Mouse (Mus musculus): ENCODE measurements around the gene Gpr3. TPM values are rescaled to one million over a fixed set of nuclear protein-coding genes. Genes with fewer than 3 reads are reported as not detected.

The Gpr3 gene
- polyA plus RNA-seq, 1 experiment = 0.40 TPM

- H3K4me2 ChIP-seq (ENCODE audit: low read depth) = no peak overlapping the region
- no peaks in the 10 kb centered on the region for H3K27me3 ChIP-seq (ENCODE audit: control insufficient read depth, insufficient read depth, insufficient read length)
- no peak for TF ChIP-seq TCF3 (IDR thresholded peaks at IDR 0.05; ENCODE audit: insufficient read length, low read depth)
- TF ChIP-seq SRF (IDR thresholded peaks at IDR 0.05; ENCODE audit: control insufficient read depth, insufficient read length, low read depth) = no peak
- no peak for TF ChIP-seq POLR2AphosphoS2 (IDR thresholded peaks at IDR 0.05; ENCODE audit: insufficient read length, low read depth)
- TF ChIP-seq MYOG (IDR thresholded peaks at IDR 0.05; ENCODE audit: control insufficient read depth in 1 of 3, insufficient read depth in 1 of 3, insufficient read length in 2 of 3, low read depth in 2 of 3) = no peak
- TF ChIP-seq E2F4 (IDR thresholded peaks at IDR 0.05; ENCODE audit: insufficient read depth) = no peak
- TF ChIP-seq POLR2A (IDR thresholded peaks at IDR 0.05; ENCODE audit: insufficient read length, low read depth) = no peak
- H3K79me2 ChIP-seq (ENCODE audit: control insufficient read depth, insufficient read depth) = no peaks in the 10 kb centered on the region
- H3K36me3 ChIP-seq (ENCODE audit: control insufficient read depth, insufficient read depth) = no peaks in the 10 kb centered on the region
- H3ac ChIP-seq (ENCODE audit: control insufficient read depth, insufficient read length) = no peak overlapping the region
- no peak overlapping the region for H3K4me3 ChIP-seq
Measured at GRCm38 (mm10) chr4:133237911-133238310, 25.6 kb upstream of the Gpr3 start.

- no peak overlapping the region for H3ac ChIP-seq (ENCODE audit: control insufficient read depth, insufficient read length)
- H3K4me3 ChIP-seq = no peak overlapping the region
- H3K4me2 ChIP-seq (ENCODE audit: low read depth) = no peak overlapping the region
- no peaks in the 10 kb centered on the region for H3K36me3 ChIP-seq (ENCODE audit: control insufficient read depth, insufficient read depth)
- no peaks in the 10 kb centered on the region for H3K27me3 ChIP-seq (ENCODE audit: control insufficient read depth, insufficient read depth, insufficient read length)
- TF ChIP-seq MAX (IDR thresholded peaks at IDR 0.05; ENCODE audit: low read depth) (no peak), TCF3 (IDR thresholded peaks at IDR 0.05; ENCODE audit: insufficient read length, low read depth) (no peak), E2F4 (IDR thresholded peaks at IDR 0.05; ENCODE audit: insufficient read depth) (no peak), SRF (IDR thresholded peaks at IDR 0.05; ENCODE audit: control insufficient read depth, insufficient read length, low read depth) (no peak)
- H3K79me2 ChIP-seq (ENCODE audit: control insufficient read depth, insufficient read depth) = no peaks in the 10 kb centered on the region
Measured at GRCm38 (mm10) chr4:133235415-133235814, 23.1 kb upstream of the Gpr3 start.

- H3ac ChIP-seq (ENCODE audit: control insufficient read depth, insufficient read length) = no peak overlapping the region
- no peak overlapping the region for H3K4me2 ChIP-seq (ENCODE audit: low read depth)
- TF ChIP-seq REST (IDR thresholded peaks at IDR 0.05; ENCODE audit: insufficient read depth, insufficient read length) (no peak), TCF12 (IDR thresholded peaks at IDR 0.05; ENCODE audit: insufficient read depth, poor library complexity, severe bottlenecking) (no peak), TCF3 (IDR thresholded peaks at IDR 0.05; ENCODE audit: insufficient read length, low read depth) (no peak), MYOD1 (IDR thresholded peaks at IDR 0.05; ENCODE audit: control insufficient read depth in 1 of 3, insufficient read length in 2 of 3, low read depth in 2 of 3) (no peak), USF1 (IDR thresholded peaks at IDR 0.05; ENCODE audit: low read depth) (no peak)
- no peak overlapping the region for H3K4me3 ChIP-seq
- H3K27me3 ChIP-seq (ENCODE audit: control insufficient read depth, insufficient read depth, insufficient read length) = no peaks in the 10 kb centered on the region
- H3K36me3 ChIP-seq (ENCODE audit: control insufficient read depth, insufficient read depth) = no peaks in the 10 kb centered on the region
- H3K79me2 ChIP-seq (ENCODE audit: control insufficient read depth, insufficient read depth) = no peaks in the 10 kb centered on the region
Measured at GRCm38 (mm10) chr4:133234771-133235170, 22.4 kb upstream of the Gpr3 start.

- no peak overlapping the region for H3K4me3 ChIP-seq
- no peaks in the 10 kb centered on the region for H3K36me3 ChIP-seq (ENCODE audit: control insufficient read depth, insufficient read depth)
- H3K79me2 ChIP-seq (ENCODE audit: control insufficient read depth, insufficient read depth) = no peaks in the 10 kb centered on the region
- H3K27me3 ChIP-seq (ENCODE audit: control insufficient read depth, insufficient read depth, insufficient read length) = no peaks in the 10 kb centered on the region
- TF ChIP-seq MYOG (IDR thresholded peaks at IDR 0.05; ENCODE audit: control insufficient read depth in 1 of 3, insufficient read depth in 1 of 3, insufficient read length in 2 of 3, low read depth in 2 of 3) (no peak), USF1 (IDR thresholded peaks at IDR 0.05; ENCODE audit: low read depth) (no peak), POLR2AphosphoS2 (IDR thresholded peaks at IDR 0.05; ENCODE audit: insufficient read length, low read depth) (no peak), MYOD1 (IDR thresholded peaks at IDR 0.05; ENCODE audit: control insufficient read depth in 1 of 3, insufficient read length in 2 of 3, low read depth in 2 of 3) (no peak), TCF12 (IDR thresholded peaks at IDR 0.05; ENCODE audit: insufficient read depth, poor library complexity, severe bottlenecking) (no peak), CEBPB (IDR thresholded peaks at IDR 0.05; ENCODE audit: insufficient read depth, poor library complexity, severe bottlenecking) (no peak), MAX (IDR thresholded peaks at IDR 0.05; ENCODE audit: low read depth) (no peak), REST (IDR thresholded peaks at IDR 0.05; ENCODE audit: insufficient read depth, insufficient read length) (no peak), TCF3 (IDR thresholded peaks at IDR 0.05; ENCODE audit: insufficient read length, low read depth) (no peak), E2F4 (IDR thresholded peaks at IDR 0.05; ENCODE audit: insufficient read depth) (no peak), POLR2A (IDR thresholded peaks at IDR 0.05; ENCODE audit: insufficient read length, low read depth) (no peak), SRF (IDR thresholded peaks at IDR 0.05; ENCODE audit: control insufficient read depth, insufficient read length, low read depth) (no peak)
- no peak overlapping the region for H3ac ChIP-seq (ENCODE audit: control insufficient read depth, insufficient read length)
- H3K4me2 ChIP-seq (ENCODE audit: low read depth) = no peak overlapping the region
Measured at GRCm38 (mm10) chr4:133233285-133233976, 21.1 kb upstream of the Gpr3 start.

GRCm38 (mm10) chr4:133229582-133229981 lies 17.2 kb upstream of the Gpr3 start:
- Histone ChIP-seq H3K27me3 (ENCODE audit: control insufficient read depth, insufficient read depth, insufficient read length) (no peaks in the 10 kb centered on the region), H3K36me3 (ENCODE audit: control insufficient read depth, insufficient read depth) (no peaks in the 10 kb centered on the region), H3K4me2 (ENCODE audit: low read depth) (no peak overlapping the region), H3ac (ENCODE audit: control insufficient read depth, insufficient read length) (no peak overlapping the region), H3K4me3 (no peak overlapping the region), H3K79me2 (ENCODE audit: control insufficient read depth, insufficient read depth) (no peaks in the 10 kb centered on the region)
- TF ChIP-seq USF1 (IDR thresholded peaks at IDR 0.05; ENCODE audit: low read depth) = no peak
- no peak for TF ChIP-seq POLR2A (IDR thresholded peaks at IDR 0.05; ENCODE audit: insufficient read length, low read depth)
- TF ChIP-seq SRF (IDR thresholded peaks at IDR 0.05; ENCODE audit: control insufficient read depth, insufficient read length, low read depth) = no peak
- no peak for TF ChIP-seq REST (IDR thresholded peaks at IDR 0.05; ENCODE audit: insufficient read depth, insufficient read length)
- TF ChIP-seq MYOD1 (IDR thresholded peaks at IDR 0.05; ENCODE audit: control insufficient read depth in 1 of 3, insufficient read length in 2 of 3, low read depth in 2 of 3) = no peak
- no peak for TF ChIP-seq MYOG (IDR thresholded peaks at IDR 0.05; ENCODE audit: control insufficient read depth in 1 of 3, insufficient read depth in 1 of 3, insufficient read length in 2 of 3, low read depth in 2 of 3)
- TF ChIP-seq POLR2AphosphoS2 (IDR thresholded peaks at IDR 0.05; ENCODE audit: insufficient read length, low read depth) = no peak
- TF ChIP-seq CEBPB (IDR thresholded peaks at IDR 0.05; ENCODE audit: insufficient read depth, poor library complexity, severe bottlenecking) = no peak
- no peak for TF ChIP-seq TCF3 (IDR thresholded peaks at IDR 0.05; ENCODE audit: insufficient read length, low read depth)
- TF ChIP-seq TCF12 (IDR thresholded peaks at IDR 0.05; ENCODE audit: insufficient read depth, poor library complexity, severe bottlenecking) = no peak
- no peak for TF ChIP-seq E2F4 (IDR thresholded peaks at IDR 0.05; ENCODE audit: insufficient read depth)
- no peak for TF ChIP-seq MAX (IDR thresholded peaks at IDR 0.05; ENCODE audit: low read depth)

All from myocyte (in vitro differentiated cells).